Mouse (Mus musculus) stomach, embryonic 16.5 days (tissue): ENCODE measurements around the gene Tox4. TPM values are rescaled to one million over a fixed set of nuclear protein-coding genes. Genes with fewer than 3 reads are reported as not detected.

Experiments used
- ATAC-seq: fragments of 200-750 bp; cut with Nextera tagmentation; 2 replicates; pipeline ENCODE4 v1.8.0; 2017; ENCODE audit warnings: moderate number of reproducible peaks, moderate TSS enrichment; ENCODE audit not compliant: insufficient read depth, low FRiP score
- H3K27ac ChIP-seq: fragments of 300-500 bp; sonication (generic); 2 replicates; pipeline ENCODE4 v1.5.1; 2014; ENCODE audit warnings: low read length
- H3K27me3 ChIP-seq: fragments of 300-500 bp; sonication (generic); 2 replicates; pipeline ENCODE4 v1.6.1; 2014; ENCODE audit warnings: low read length, control low read depth, mixed read lengths; ENCODE audit not compliant: control insufficient read depth, insufficient read depth
- H3K36me3 ChIP-seq: fragments of 300-500 bp; sonication (generic); 2 replicates; pipeline ENCODE4 v1.6.1; 2014; ENCODE audit warnings: low read length; ENCODE audit not compliant: control insufficient read depth, insufficient read depth
- H3K4me1 ChIP-seq: fragments of 300-500 bp; sonication (generic); 2 replicates; pipeline ENCODE4 v1.6.1; 2014; ENCODE audit warnings: low read length, control low read depth, mixed read lengths; ENCODE audit not compliant: control insufficient read depth, insufficient read depth
- H3K4me2 ChIP-seq: fragments of 300-500 bp; sonication (generic); 2 replicates; pipeline ENCODE4 v1.6.1; 2014; ENCODE audit warnings: low read depth, low read length, mixed read lengths
- H3K4me3 ChIP-seq: fragments of 300-500 bp; sonication (generic); replicated peaks from 2 replicates; pipeline ENCODE4 v1.5.1; 2014; ENCODE audit warnings: mild to moderate bottlenecking, low read length
- H3K9ac ChIP-seq: fragments of 300-500 bp; sonication (generic); 2 replicates; pipeline ENCODE4 v1.6.1; 2014; ENCODE audit warnings: low read length
- H3K9me3 ChIP-seq: fragments of 300-500 bp; sonication (generic); replicated peaks from 2 replicates; pipeline ENCODE4 v1.6.1; 2016; ENCODE audit warnings: low read length, control low read depth; ENCODE audit not compliant: control insufficient read depth
- WGBS: fragments of 180-500 bp; shearing (Covaris S2); extraction: QIAGEN DNeasy Blood & Tissue Kit; methylation state at CpG from one replicate; pipeline ENCODE4 v1.1.7; 2014; 5-methylcytosine and 5-hydroxymethylcytosine counted together
- polyA plus RNA-seq: library from polyadenylated mRNA; unstranded; fragments of >200 nt; fragmentation: Nextera tagmentation; extraction: Ambion mirVana; gene quantifications from 2 replicates; pipeline ENCODE4 v1.2.1, GENCODE M21; 2015

Gene Tox4
- polyA plus RNA-seq, result 36.2 and 39.7 TPM in 2 replicates

- H3K27ac ChIP-seq, result peak within 1 kb of the TSS; percentile 82
- peak within 1 kb of the TSS; percentile 66 for H3K4me2 ChIP-seq
- H3K9me3 ChIP-seq, result no peaks in the 10 kb centered on the region
- peak within 1 kb of the TSS; percentile 81 for H3K4me3 ChIP-seq
- no peaks in the 10 kb centered on the region for H3K36me3 ChIP-seq
- H3K27me3 ChIP-seq, result no peaks in the 10 kb centered on the region
- peak within 1 kb of the TSS; percentile 87 for H3K9ac ChIP-seq
- WGBS, result under 1% methylated on average over 66 of the region's 66 CpGs
- peaks cover 8% of the 10 kb centered on the region for H3K4me1 ChIP-seq
- ATAC-seq, result peak; percentile 99
These were observed at the start of gene Tox4, which contains the start of gene Rab2b for GRCm38 (mm10) chr14:52278932-52279746. Gene Tox4 (plus strand): TSS chr14:52279146. Gene Rab2b (minus strand): TSS chr14:52279545.

- Histone ChIP-seq H3K9me3 (no peaks in the 10 kb centered on the region), H3K27ac (no peak overlapping the region), H3K4me3 (no peak overlapping the region), H3K36me3 (peaks cover 43% of the 10 kb centered on the region), H3K27me3 (no peaks in the 10 kb centered on the region), H3K4me1 (no peaks in the 10 kb centered on the region), H3K4me2 (no peak overlapping the region), H3K9ac (no peak overlapping the region)
- WGBS, result 85% methylated on average over 6 of the region's 6 CpGs
- ATAC-seq, result no peak
These were observed 46.7 kb upstream of the Tox4 start for GRCm38 (mm10) chr14:52232249-52232648.

DNA sequence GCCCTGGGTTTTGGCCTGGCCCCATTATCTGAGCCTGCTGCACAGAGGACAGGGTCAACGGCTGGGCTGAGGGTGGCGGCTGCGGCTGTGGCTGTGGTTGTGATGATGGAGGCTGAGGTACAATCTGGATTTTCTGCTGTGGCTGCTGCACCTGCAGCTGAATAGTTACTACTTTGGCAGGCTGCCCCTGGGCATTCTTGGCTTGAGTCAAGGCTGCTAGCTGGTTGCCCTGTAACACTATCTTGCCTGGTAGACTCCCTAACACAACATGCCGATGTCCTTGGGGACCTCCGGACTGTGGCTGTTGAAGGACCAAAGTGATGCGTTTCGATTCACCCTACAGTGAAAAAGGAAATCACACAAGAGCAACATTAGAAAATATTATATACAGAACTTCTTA, 43.8 kb upstream of the Tox4 start:
- H3K4me2 ChIP-seq, result no peak overlapping the region
- H3K9me3 ChIP-seq, result no peaks in the 10 kb centered on the region

DNA sequence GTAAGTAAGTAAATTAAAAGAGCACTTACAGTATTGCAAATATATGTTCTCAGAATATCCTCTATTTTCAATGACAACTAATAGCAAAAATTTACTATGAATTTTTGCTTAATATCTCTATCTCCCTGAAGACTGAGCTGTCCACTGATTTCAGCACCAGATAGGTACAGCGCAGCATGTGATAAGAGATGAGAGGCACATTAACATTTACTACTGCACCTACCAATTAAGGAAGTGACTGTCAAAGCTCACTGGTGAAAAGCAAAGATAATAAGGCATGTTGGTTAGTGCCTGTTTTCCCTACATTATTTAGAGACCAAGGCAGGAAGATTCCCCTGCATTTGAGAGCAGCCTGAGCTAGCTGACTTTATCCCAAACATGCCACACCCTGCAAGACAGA, 42.7 kb upstream of the Tox4 start:
- no peak for ATAC-seq
- H3K9me3 ChIP-seq, result no peaks in the 10 kb centered on the region
- no peak overlapping the region for H3K27ac ChIP-seq
- WGBS, result 98% methylated on average over 1 of the region's 1 CpGs
- H3K4me3 ChIP-seq, result no peak overlapping the region
- H3K9ac ChIP-seq, result no peak overlapping the region
- H3K27me3 ChIP-seq, result no peaks in the 10 kb centered on the region
- H3K4me1 ChIP-seq, result no peaks in the 10 kb centered on the region
- H3K36me3 ChIP-seq, result peaks cover 26% of the 10 kb centered on the region
- H3K4me2 ChIP-seq, result no peak overlapping the region

More for the DNA sequence above, 43.8 kb upstream of the Tox4 start:
- H3K4me3 ChIP-seq, result no peak overlapping the region
- no peaks in the 10 kb centered on the region for H3K4me1 ChIP-seq
- H3K27ac ChIP-seq, result no peak overlapping the region
- no peaks in the 10 kb centered on the region for H3K27me3 ChIP-seq
- 95% methylated on average over 7 of the region's 7 CpGs for WGBS
- H3K36me3 ChIP-seq, result peaks cover 31% of the 10 kb centered on the region
- no peak overlapping the region for H3K9ac ChIP-seq
- no peak for ATAC-seq

GRCm38 (mm10) chr14:52244041-52244689, 34.8 kb upstream of the Tox4 start:
- peaks cover 11% of the 10 kb centered on the region for H3K4me1 ChIP-seq

GRCm38 (mm10) chr14:52244690-52245042, 34.3 kb upstream of the Tox4 start:
- Histone ChIP-seq H3K4me1 (peaks cover 11% of the 10 kb centered on the region), H3K4me3 (peak overlapping the region; percentile 94), H3K9ac (peak overlapping the region; percentile 89), H3K27me3 (no peaks in the 10 kb centered on the region), H3K27ac (peak overlapping the region; percentile 61), H3K9me3 (no peaks in the 10 kb centered on the region), H3K36me3 (no peaks in the 10 kb centered on the region), H3K4me2 (peak overlapping the region; percentile 62)
- 8% methylated on average over 7 of the region's 7 CpGs for WGBS
- ATAC-seq, result peak; percentile 75

More at GRCm38 (mm10) chr14:52244041-52244689, 34.8 kb upstream of the Tox4 start:
- Histone ChIP-seq H3K9me3 (no peaks in the 10 kb centered on the region), H3K36me3 (no peaks in the 10 kb centered on the region), H3K4me3 (peak overlapping the region; percentile 94), H3K27me3 (no peaks in the 10 kb centered on the region), H3K4me2 (peak overlapping the region; percentile 72), H3K27ac (peak overlapping the region; percentile 70), H3K9ac (peak overlapping the region; percentile 89)
- ATAC-seq, result peak; percentile 99
- WGBS, result under 1% methylated on average over 32 of the region's 32 CpGs

GRCm38 (mm10) chr14:52246129-52246528, 32.8 kb upstream of the Tox4 start:
- H3K4me3 ChIP-seq, result no peak overlapping the region
- 73% methylated on average over 4 of the region's 4 CpGs for WGBS
- H3K27me3 ChIP-seq, result no peaks in the 10 kb centered on the region
- no peaks in the 10 kb centered on the region for H3K9me3 ChIP-seq
- no peak overlapping the region for H3K4me2 ChIP-seq
- peaks cover 11% of the 10 kb centered on the region for H3K4me1 ChIP-seq
- H3K9ac ChIP-seq, result no peak overlapping the region
- ATAC-seq, result no peak
- no peaks in the 10 kb centered on the region for H3K36me3 ChIP-seq
- no peak overlapping the region for H3K27ac ChIP-seq

DNA sequence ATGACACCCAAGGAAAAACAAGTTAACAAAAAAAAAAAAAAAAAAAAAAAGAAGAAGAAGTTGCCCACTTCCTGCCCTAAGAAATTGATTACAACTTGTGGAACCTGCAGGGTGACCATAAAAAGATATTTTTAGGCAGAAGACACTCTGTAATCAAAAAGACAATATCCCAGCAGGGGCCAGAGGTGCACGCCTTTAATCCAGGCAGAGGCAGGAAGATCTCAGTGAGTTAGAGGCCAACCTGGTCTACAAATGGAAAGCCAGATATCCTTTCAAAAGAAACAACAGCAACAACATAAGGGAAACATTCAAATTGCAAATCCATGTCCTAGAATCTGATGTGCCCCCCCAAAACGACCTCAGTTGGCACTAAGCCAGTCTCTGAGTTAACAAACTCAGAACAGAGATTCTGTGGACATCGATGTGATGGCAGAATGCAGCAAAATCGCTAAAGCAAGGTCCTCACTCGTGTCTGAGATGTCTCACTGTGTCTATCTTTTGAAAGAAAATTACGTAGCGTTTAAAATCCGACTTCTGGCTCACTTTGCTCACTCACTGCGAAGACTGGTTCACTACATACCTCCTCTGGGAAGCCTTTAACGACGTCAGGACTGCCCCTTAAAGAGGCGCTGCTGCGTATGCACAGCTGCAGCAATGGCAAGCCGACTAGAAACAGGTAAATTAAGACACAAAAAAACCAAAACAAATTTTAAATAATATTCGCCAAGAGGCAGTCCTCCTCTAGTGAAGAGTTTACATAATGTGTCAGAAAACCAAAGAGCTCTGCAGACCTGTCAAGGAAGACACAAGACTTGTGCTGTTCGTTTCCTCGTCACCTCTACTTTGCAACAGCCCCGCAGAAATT, 22.4 kb upstream of the Tox4 start:
- H3K27ac ChIP-seq, result peak overlapping the region; percentile 96
- peaks cover 6% of the 10 kb centered on the region for H3K4me1 ChIP-seq
- no peaks in the 10 kb centered on the region for H3K27me3 ChIP-seq
- H3K36me3 ChIP-seq, result no peaks in the 10 kb centered on the region
- H3K9me3 ChIP-seq, result no peaks in the 10 kb centered on the region
- H3K4me3 ChIP-seq, result peak overlapping the region; percentile 98
- ATAC-seq, result no peak
- H3K4me2 ChIP-seq, result peak overlapping the region; percentile 85
- H3K9ac ChIP-seq, result peak overlapping the region; percentile 94
- WGBS, result 6% methylated on average over 18 of the region's 18 CpGs
